8 mouse cellular contexts compared by ENCODE assay signal in the genomic region with DNA sequence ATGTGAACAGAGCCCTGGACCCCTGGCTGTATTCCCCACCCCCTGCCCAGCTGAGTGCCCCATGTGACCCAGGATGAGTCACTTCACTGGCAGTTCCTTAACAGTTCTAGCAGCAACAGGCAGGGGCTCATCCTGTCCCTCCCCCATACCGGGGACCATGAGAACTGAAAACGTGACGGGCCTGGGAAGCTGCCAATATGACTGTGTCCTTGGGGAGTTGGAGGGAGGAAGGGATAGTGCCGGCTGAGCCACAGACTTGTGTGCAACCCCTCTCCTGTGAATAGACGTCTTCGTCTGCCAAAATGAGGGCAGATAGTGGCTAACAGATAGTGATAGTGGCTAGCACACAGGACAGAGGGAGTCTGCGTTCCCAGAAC. TPM values are rescaled to one million over a fixed set of nuclear protein-coding genes. Genes with fewer than 3 reads are reported as not detected.
DNase-seq lines count a peak whose midpoint lies in the region; ATAC-seq and TF ChIP-seq lines count a peak whose summit lies in the region.

No protein-coding gene starts in this region.

- no peaks in the 10 kb centered on the region for H3K9me3 ChIP-seq in intestine, embryonic 16.5 days (ENCODE audit: control insufficient read depth, low read length)
- no peaks in the 10 kb centered on the region for H3K9me3 ChIP-seq in limb, embryonic 11.5 days (ENCODE audit: control insufficient read depth, low read length)
- no peaks in the 10 kb centered on the region; the same call in 1 of the 2 replicates for H3K9me3 ChIP-seq in midbrain, embryonic 11.5 days (ENCODE audit: control insufficient read depth, low read length)
- no peaks in the 10 kb centered on the region for H3K9me3 ChIP-seq in stomach, embryonic 15.5 days

- 25% methylated on average over 7 of the region's 7 CpGs for WGBS in intestine, embryonic 16.5 days
- 39% methylated on average over 7 of the region's 7 CpGs for WGBS in limb, embryonic 11.5 days
- 58% methylated on average over 7 of the region's 7 CpGs for WGBS in midbrain, embryonic 11.5 days
- 8% methylated on average over 7 of the region's 7 CpGs for WGBS in stomach, embryonic 15.5 days

- ATAC-seq in granulocyte monocyte progenitor cell, adult 5-6 weeks (replicated peaks; ENCODE audit: poor library complexity, severe bottlenecking) = peak; percentile 52
- ATAC-seq in intestine, embryonic 16.5 days = peak; percentile 52
- no peak for ATAC-seq in limb, embryonic 11.5 days (ENCODE audit: insufficient number of reproducible peaks, low FRiP score, low TSS enrichment, low read depth)
- no peak for ATAC-seq in midbrain, embryonic 11.5 days (ENCODE audit: low FRiP score)
- ATAC-seq in stomach, embryonic 15.5 days (ENCODE audit: insufficient read depth, low FRiP score, low read depth) = peak; percentile 59; the same call in 1 of the 2 replicates

- no peak for TF ChIP-seq CTCF in cortical plate, adult 2 months (IDR thresholded peaks at IDR 0.05; ENCODE audit: extremely low read depth, insufficient read depth, low read length)

- DNase-seq in Muller cell, postnatal 12 days (ENCODE audit: inconsistent ontology term) = peak; percentile 95
- DNase-seq in limb, embryonic 11.5 days (ENCODE audit: low spot score) = no peak
- peak; percentile 70 for DNase-seq in midbrain, embryonic 11.5 days (ENCODE audit: low spot score, missing footprints)
- DNase-seq in c-Kit-positive CD71-positive TER-119-positive erythroid progenitor cells, embryonic 14.5 days (ENCODE audit: low spot score) = no peak

- peak overlapping the region; percentile 93 for H3K4me2 ChIP-seq in intestine, embryonic 16.5 days (ENCODE audit: low read depth, low read length)
- peak overlapping the region; percentile 58 for H3K4me2 ChIP-seq in limb, embryonic 11.5 days (ENCODE audit: low read depth, severe bottlenecking)
- peak overlapping the region; percentile 27 for H3K4me2 ChIP-seq in midbrain, embryonic 11.5 days
- peak overlapping the region; percentile 83 for H3K4me2 ChIP-seq in stomach, embryonic 15.5 days

- H3K36me3 ChIP-seq in intestine, embryonic 16.5 days (ENCODE audit: control insufficient read depth, insufficient read depth, low read length) = peaks cover 5% of the 10 kb centered on the region; the same call in 1 of the 2 replicates
- peaks cover 4% of the 10 kb centered on the region; the same call in 1 of the 2 replicates for H3K36me3 ChIP-seq in limb, embryonic 11.5 days (ENCODE audit: control insufficient read depth, insufficient read depth, low read length)
- peaks cover 4% of the 10 kb centered on the region; the same call in 1 of the 2 replicates for H3K36me3 ChIP-seq in midbrain, embryonic 11.5 days (ENCODE audit: control insufficient read depth, insufficient read depth, low read length)
- peaks cover 10% of the 10 kb centered on the region for H3K36me3 ChIP-seq in stomach, embryonic 15.5 days

- no peak for TF ChIP-seq POLR2A in cortical plate, adult 2 months (IDR thresholded peaks at IDR 0.05; ENCODE audit: extremely low read depth, insufficient read depth, low read length)

- H3K27me3 ChIP-seq in intestine, embryonic 16.5 days (replicated peaks; ENCODE audit: control insufficient read depth, insufficient read depth, low read length) = no peaks in the 10 kb centered on the region
- H3K27me3 ChIP-seq in limb, embryonic 11.5 days (ENCODE audit: control insufficient read depth, insufficient read depth, low read length) = no peaks in the 10 kb centered on the region
- H3K27me3 ChIP-seq in midbrain, embryonic 11.5 days (ENCODE audit: control insufficient read depth, insufficient read depth, low read length) = no peaks in the 10 kb centered on the region
- no peaks in the 10 kb centered on the region for H3K27me3 ChIP-seq in stomach, embryonic 15.5 days (replicated peaks)

- peak overlapping the region; percentile 9 for H3K4me3 ChIP-seq in cortical plate, adult 2 months (ENCODE audit: insufficient read depth, low read length)
- peak overlapping the region; percentile 37 for H3K4me3 ChIP-seq in intestine, embryonic 16.5 days (ENCODE audit: low read length)
- peak overlapping the region; percentile 15 for H3K4me3 ChIP-seq in limb, embryonic 11.5 days (ENCODE audit: low read depth, low read length)
- 0 out of 2 replicates have a peak overlapping the region, but pooled peaks have one; percentile 4 for H3K4me3 ChIP-seq in midbrain, embryonic 11.5 days (ENCODE audit: low read depth, low read length)
- peak overlapping the region; percentile 37 for H3K4me3 ChIP-seq in stomach, embryonic 15.5 days (replicated peaks)

- H3K27ac ChIP-seq in cortical plate, adult 2 months (ENCODE audit: insufficient read depth, low read length) = peak overlapping the region; percentile 31
- peak overlapping the region; percentile 49 for H3K27ac ChIP-seq in intestine, embryonic 16.5 days (ENCODE audit: low read length)
- no peak overlapping the region for H3K27ac ChIP-seq in limb, embryonic 11.5 days (replicated peaks; ENCODE audit: low read depth, low read length)
- H3K27ac ChIP-seq in midbrain, embryonic 11.5 days (ENCODE audit: low read depth, low read length) = no peak overlapping the region
- H3K27ac ChIP-seq in stomach, embryonic 15.5 days = peak overlapping the region; percentile 78

- peak overlapping the region; percentile 30 for H3K9ac ChIP-seq in intestine, embryonic 16.5 days (ENCODE audit: low read depth, low read length)
- H3K9ac ChIP-seq in limb, embryonic 11.5 days (ENCODE audit: low read length) = no peak overlapping the region
- peak overlapping the region; percentile 48 for H3K9ac ChIP-seq in midbrain, embryonic 11.5 days (ENCODE audit: low read length)
- peak overlapping the region; percentile 7; the same call in 1 of the 2 replicates for H3K9ac ChIP-seq in stomach, embryonic 15.5 days

- H3K4me1 ChIP-seq in cortical plate, adult 2 months (ENCODE audit: control insufficient read depth, insufficient read depth, low read length) = no peaks in the 10 kb centered on the region
- peaks cover 43% of the 10 kb centered on the region for H3K4me1 ChIP-seq in intestine, embryonic 16.5 days (ENCODE audit: control insufficient read depth, insufficient read depth, low read length)
- H3K4me1 ChIP-seq in limb, embryonic 11.5 days (ENCODE audit: control insufficient read depth, insufficient read depth, low read length) = peaks cover 30% of the 10 kb centered on the region
- H3K4me1 ChIP-seq in midbrain, embryonic 11.5 days (ENCODE audit: control insufficient read depth, insufficient read depth, low read length) = peaks cover 26% of the 10 kb centered on the region
- peaks cover 51% of the 10 kb centered on the region for H3K4me1 ChIP-seq in stomach, embryonic 15.5 days

RNA-seq across cellular contexts. Expression of gene Snx33, which starts 3.5 kb away (rescaled TPM):
- polyA plus RNA-seq in cortical plate, adult 2 months (2012; rRNA removed) = 6.4 and 7.4 TPM in 2 replicates
- total RNA-seq in granulocyte monocyte progenitor cell, adult 5-6 weeks (2014; fragmentation: Nextera tagmentation) = 2.1 and 5.0 TPM in 2 replicates
- 1.5 and 2.0 TPM in 2 replicates for total RNA-seq in granulocyte monocyte progenitor cell, adult 5-6 weeks (2017)
- 4.8 and 5.2 TPM in 2 replicates for polyA plus RNA-seq in intestine, embryonic 16.5 days (2015; fragmentation: Nextera tagmentation; extraction: Ambion mirVana)
- 7.8 and 10.1 TPM in 2 replicates for polyA plus RNA-seq in limb, embryonic 11.5 days (2014; fragmentation: Nextera tagmentation; extraction: Ambion mirVana)
- polyA plus RNA-seq in midbrain, embryonic 11.5 days (2014; fragmentation: Nextera tagmentation; extraction: Ambion mirVana) = 4.8 and 4.9 TPM in 2 replicates
- polyA plus RNA-seq in stomach, embryonic 15.5 days (2015; fragmentation: Nextera tagmentation; extraction: Ambion mirVana) = 9.3 and 10.7 TPM in 2 replicates

RNA-seq across cellular contexts. Expression of gene Imp3, which starts 12.6 kb away (rescaled TPM):
- 84.9 and 86.0 TPM in 2 replicates for polyA plus RNA-seq in cortical plate, adult 2 months (2012; rRNA removed)
- total RNA-seq in granulocyte monocyte progenitor cell, adult 5-6 weeks (2014; fragmentation: Nextera tagmentation) = 95.8 and 123 TPM in 2 replicates
- 65.1 and 69.7 TPM in 2 replicates for total RNA-seq in granulocyte monocyte progenitor cell, adult 5-6 weeks (2017)
- polyA plus RNA-seq in intestine, embryonic 16.5 days (2015; fragmentation: Nextera tagmentation; extraction: Ambion mirVana) = 60.9 and 67.2 TPM in 2 replicates
- polyA plus RNA-seq in limb, embryonic 11.5 days (2014; fragmentation: Nextera tagmentation; extraction: Ambion mirVana) = 70.9 and 73.6 TPM in 2 replicates
- 57.0 and 69.4 TPM in 2 replicates for polyA plus RNA-seq in midbrain, embryonic 11.5 days (2014; fragmentation: Nextera tagmentation; extraction: Ambion mirVana)
- polyA plus RNA-seq in stomach, embryonic 15.5 days (2015; fragmentation: Nextera tagmentation; extraction: Ambion mirVana) = 79.3 and 86.5 TPM in 2 replicates

RNA-seq across cellular contexts. Expression of gene Snupn, which starts 26.0 kb away (rescaled TPM):
- 15.7 and 16.0 TPM in 2 replicates for polyA plus RNA-seq in cortical plate, adult 2 months (2012; rRNA removed)
- 1.4 and 3.3 TPM in 2 replicates for total RNA-seq in granulocyte monocyte progenitor cell, adult 5-6 weeks (2014; fragmentation: Nextera tagmentation)
- 10.9 and 11.6 TPM in 2 replicates for total RNA-seq in granulocyte monocyte progenitor cell, adult 5-6 weeks (2017)
- polyA plus RNA-seq in intestine, embryonic 16.5 days (2015; fragmentation: Nextera tagmentation; extraction: Ambion mirVana) = 12.3 and 12.4 TPM in 2 replicates
- 26.0 and 30.2 TPM in 2 replicates for polyA plus RNA-seq in limb, embryonic 11.5 days (2014; fragmentation: Nextera tagmentation; extraction: Ambion mirVana)
- polyA plus RNA-seq in midbrain, embryonic 11.5 days (2014; fragmentation: Nextera tagmentation; extraction: Ambion mirVana) = 28.1 and 28.4 TPM in 2 replicates
- 18.5 and 19.0 TPM in 2 replicates for polyA plus RNA-seq in stomach, embryonic 15.5 days (2015; fragmentation: Nextera tagmentation; extraction: Ambion mirVana)

RNA-seq across cellular contexts. Expression of gene Cspg4, which starts 59.8 kb away (rescaled TPM):
- 12.5 and 13.3 TPM in 2 replicates for polyA plus RNA-seq in cortical plate, adult 2 months (2012; rRNA removed)
- total RNA-seq in granulocyte monocyte progenitor cell, adult 5-6 weeks (2014; fragmentation: Nextera tagmentation) = not detected in 2 replicates
- not detected in 2 replicates for total RNA-seq in granulocyte monocyte progenitor cell, adult 5-6 weeks (2017)
- polyA plus RNA-seq in intestine, embryonic 16.5 days (2015; fragmentation: Nextera tagmentation; extraction: Ambion mirVana) = 17.4 and 18.2 TPM in 2 replicates
- 5.4 and 5.5 TPM in 2 replicates for polyA plus RNA-seq in limb, embryonic 11.5 days (2014; fragmentation: Nextera tagmentation; extraction: Ambion mirVana)
- polyA plus RNA-seq in midbrain, embryonic 11.5 days (2014; fragmentation: Nextera tagmentation; extraction: Ambion mirVana) = 1.1 and 1.4 TPM in 2 replicates
- 18.9 and 21.1 TPM in 2 replicates for polyA plus RNA-seq in stomach, embryonic 15.5 days (2015; fragmentation: Nextera tagmentation; extraction: Ambion mirVana)

Comparison
In these comparisons a context has a peak if more than half of its experiments do, and no peak if none do; other contexts are left out.
1. DNase-seq: peak in Muller cell, postnatal 12 days (single experiment) and midbrain, embryonic 11.5 days (single experiment); none in limb, embryonic 11.5 days (single experiment) and c-Kit-positive CD71-positive TER-119-positive erythroid progenitor cells, embryonic 14.5 days (single experiment).
2. H3K27ac ChIP-seq: peak in cortical plate, adult 2 months (single experiment), intestine, embryonic 16.5 days (single experiment) and stomach, embryonic 15.5 days (single experiment); none in limb, embryonic 11.5 days (single experiment) and midbrain, embryonic 11.5 days (single experiment).
3. ATAC-seq: peak in granulocyte monocyte progenitor cell, adult 5-6 weeks (single experiment), intestine, embryonic 16.5 days (single experiment) and stomach, embryonic 15.5 days (single experiment); none in limb, embryonic 11.5 days (single experiment) and midbrain, embryonic 11.5 days (single experiment).
4. H3K4me2 ChIP-seq: peak in every context shown above with its lines; median percentile 93 in intestine, embryonic 16.5 days; 83 in stomach, embryonic 15.5 days; 58 in limb, embryonic 11.5 days; 27 in midbrain, embryonic 11.5 days.
5. Peak in every context shown above with its lines, with median percentiles within 50 percentile points of each other: H3K4me3 ChIP-seq.